ENCODE assay signal across 8 mouse cellular contexts in genomic region chr7:31082831-31083588, GRCm38 (mm10). TPM values are rescaled to one million over a fixed set of nuclear protein-coding genes. Genes with fewer than 3 reads are reported as not detected.
A peak's percentile ranks its signal among the peaks of the same experiment; 100 is the strongest.
DNase-seq lines count a peak whose midpoint lies in the region; ATAC-seq and TF ChIP-seq lines count a peak whose summit lies in the region.

No protein-coding gene starts in this region.

- ATAC-seq in megakaryocyte-erythroid progenitor cell, adult 5-6 weeks (replicated peaks; ENCODE audit: low FRiP score, low TSS enrichment, poor library complexity, severe bottlenecking), result no peak

- no peak for TF ChIP-seq CTCF in cortical plate, adult 2 months (IDR thresholded peaks at IDR 0.05; ENCODE audit: extremely low read depth, insufficient read depth, low read length)

- TF ChIP-seq POLR2A in cortical plate, adult 2 months (IDR thresholded peaks at IDR 0.05; ENCODE audit: extremely low read depth, insufficient read depth, low read length), result no peak

- intact Hi-C loops in heart, postnatal 36 days (cut with DNase I), result loop anchor here (10.0 kb wide), 1 partner anchor 428 kb away; the partner anchor contains the start of gene Rbm42

- peak overlapping the region; percentile 90 for H3K27ac ChIP-seq in cortical plate, adult 2 months (ENCODE audit: insufficient read depth, low read length)

- no peak overlapping the region for H3K4me3 ChIP-seq in cortical plate, adult 2 months (ENCODE audit: insufficient read depth, low read length)

- no peaks in the 10 kb centered on the region for H3K4me1 ChIP-seq in cortical plate, adult 2 months (ENCODE audit: control insufficient read depth, insufficient read depth, low read length)

- DNase-seq in layer of hippocampus, adult 11-12 months (ENCODE audit: low spot score), result peak; percentile 73
- no peak for DNase-seq in layer of hippocampus, postnatal 25 days (ENCODE audit: extremely low spot score in 1 of 2, low spot score in 1 of 2)
- DNase-seq in adrenal gland, postnatal 25 days, result peak; percentile 30
- DNase-seq in heart, postnatal 36 days, result peak; percentile 71 to 81
- peak; percentile 60 for DNase-seq in lung, postnatal 10 days
- no peak for DNase-seq in natural killer cell, adult 2 months (ENCODE audit: low spot score in 2 of 2)

RNA-seq across cellular contexts. Expression of gene Fxyd3, which starts 6.5 kb away (rescaled TPM):
- total RNA-seq in layer of hippocampus, postnatal 25 days (2021), result not detected
- 0.73 and 1.9 TPM in 2 replicates for total RNA-seq in adrenal gland, postnatal 25 days (2021)
- polyA plus RNA-seq in cortical plate, adult 2 months (2012; rRNA removed), result 0.59 and 1.0 TPM in 2 replicates
- total RNA-seq in heart, postnatal 36 days (2021), result 1 to 10 TPM; 1.1 to 2.3 TPM
- not detected in 2 replicates for total RNA-seq in megakaryocyte-erythroid progenitor cell, adult 5-6 weeks (2014; fragmentation: Nextera tagmentation)
- not detected in 2 replicates for total RNA-seq in megakaryocyte-erythroid progenitor cell, adult 5-6 weeks (2017)

RNA-seq across cellular contexts. Expression of gene Lgi4, which starts 23.9 kb away (rescaled TPM):
- total RNA-seq in layer of hippocampus, postnatal 25 days (2021), result 10 to 100 TPM; 31.9 to 36.1 TPM
- 3.7 and 3.8 TPM in 2 replicates for total RNA-seq in adrenal gland, postnatal 25 days (2021)
- 35.6 and 37.5 TPM in 2 replicates for polyA plus RNA-seq in cortical plate, adult 2 months (2012; rRNA removed)
- 1 to 10 TPM; 3.6 to 5.2 TPM for total RNA-seq in heart, postnatal 36 days (2021)
- total RNA-seq in megakaryocyte-erythroid progenitor cell, adult 5-6 weeks (2014; fragmentation: Nextera tagmentation), result not detected in 2 replicates
- not detected in 2 replicates for total RNA-seq in megakaryocyte-erythroid progenitor cell, adult 5-6 weeks (2017)

RNA-seq across cellular contexts. Expression of gene Fxyd1, which starts 26.0 kb away (rescaled TPM):
- 100 to 1,000 TPM; 103 to 113 TPM for total RNA-seq in layer of hippocampus, postnatal 25 days (2021)
- total RNA-seq in adrenal gland, postnatal 25 days (2021), result 151 and 212 TPM in 2 replicates
- 141 and 156 TPM in 2 replicates for polyA plus RNA-seq in cortical plate, adult 2 months (2012; rRNA removed)
- total RNA-seq in heart, postnatal 36 days (2021), result 100 to 1,000 TPM; 863 to 996 TPM
- total RNA-seq in megakaryocyte-erythroid progenitor cell, adult 5-6 weeks (2014; fragmentation: Nextera tagmentation), result not detected in 2 replicates
- total RNA-seq in megakaryocyte-erythroid progenitor cell, adult 5-6 weeks (2017), result not detected in 2 replicates

RNA-seq across cellular contexts. Expression of gene Fxyd7, which starts 31.7 kb away (rescaled TPM):
- total RNA-seq in layer of hippocampus, postnatal 25 days (2021), result 100 to 1,000 TPM; 151 to 157 TPM
- 0.55 TPM in 1 of 2 replicates, not detected in the other for total RNA-seq in adrenal gland, postnatal 25 days (2021)
- 378 and 426 TPM in 2 replicates for polyA plus RNA-seq in cortical plate, adult 2 months (2012; rRNA removed)
- total RNA-seq in heart, postnatal 36 days (2021), result 1 to 10 TPM in 1 of 2 experiments, under 1 TPM in 1; 0.41 to 1.1 TPM
- total RNA-seq in megakaryocyte-erythroid progenitor cell, adult 5-6 weeks (2014; fragmentation: Nextera tagmentation), result not detected in 2 replicates
- total RNA-seq in megakaryocyte-erythroid progenitor cell, adult 5-6 weeks (2017), result not detected in 2 replicates

RNA-seq across cellular contexts. Expression of gene Hpn, which starts 32.1 kb away (rescaled TPM):
- 1 to 10 TPM; 2.3 to 4.2 TPM for total RNA-seq in layer of hippocampus, postnatal 25 days (2021)
- 1.4 and 4.5 TPM in 2 replicates for total RNA-seq in adrenal gland, postnatal 25 days (2021)
- polyA plus RNA-seq in cortical plate, adult 2 months (2012; rRNA removed), result 4.2 and 4.9 TPM in 2 replicates
- total RNA-seq in heart, postnatal 36 days (2021), result 1 to 10 TPM; 1.9 to 3.9 TPM
- total RNA-seq in megakaryocyte-erythroid progenitor cell, adult 5-6 weeks (2014; fragmentation: Nextera tagmentation), result 103 and 201 TPM in 2 replicates
- total RNA-seq in megakaryocyte-erythroid progenitor cell, adult 5-6 weeks (2017), result 28.3 and 32.3 TPM in 2 replicates

Comparison
In these comparisons a context has a peak if more than half of its experiments do, and no peak if none do; other contexts are left out.
1. DNase-seq: peak in layer of hippocampus, adult 11-12 months (single experiment), adrenal gland, postnatal 25 days (single experiment), heart, postnatal 36 days (2 of 2) and lung, postnatal 10 days (single experiment); none in layer of hippocampus, postnatal 25 days (0 of 2) and natural killer cell, adult 2 months (0 of 2).
2. RNA of gene Fxyd1, which starts 26.0 kb away (total RNA-seq): 863 to 996 TPM in heart, postnatal 36 days, 151 to 212 TPM in adrenal gland, postnatal 25 days and 103 to 113 TPM in layer of hippocampus, postnatal 25 days; not detected in megakaryocyte-erythroid progenitor cell, adult 5-6 weeks; every median in the first group is over 100 times any median in the second.